ENCODE assay signal across 10 mouse cellular contexts in the genomic region with DNA sequence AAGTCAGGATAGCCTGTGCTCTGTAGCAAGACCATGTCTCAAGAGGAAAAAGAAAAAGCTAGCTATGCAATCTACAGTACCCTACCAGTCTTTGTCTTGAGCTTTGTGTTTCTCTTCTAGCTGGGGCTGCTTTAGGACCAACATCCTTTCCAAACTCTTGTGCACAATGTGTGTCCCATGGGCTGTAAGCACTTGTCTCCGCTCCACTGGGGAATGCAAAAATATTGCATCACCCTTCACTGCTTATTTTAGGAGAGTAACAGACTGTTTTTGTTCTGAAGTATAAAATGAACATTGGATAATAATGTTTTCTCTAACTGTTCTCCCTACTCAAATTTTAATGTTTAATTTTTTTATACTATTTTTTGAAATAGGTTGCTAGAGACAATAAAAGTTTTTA. TPM values are rescaled to one million over a fixed set of nuclear protein-coding genes. Genes with fewer than 3 reads are reported as not detected.
A peak's percentile ranks its signal among the peaks of the same experiment; 100 is the strongest.
DNase-seq lines count a peak whose midpoint lies in the region; ATAC-seq and TF ChIP-seq lines count a peak whose summit lies in the region.
"Had no signal": no experiment of that assay in that cellular context is flagged by ENCODE, and none has a peak within 500 bp of the region (broad histone marks: within the 10 kb centered on the region; RNA-seq: fewer than 3 reads in every experiment).

No protein-coding gene starts in this region.

- peaks cover 4% of the 10 kb centered on the region; the same call in 1 of the 2 replicates for H3K36me3 ChIP-seq in heart, postnatal 0 days (replicated peaks; ENCODE audit: control insufficient read depth, insufficient read depth, low read length)
- 0 out of 2 replicates have a peak, but pooled peaks cover 16% of the 10 kb centered on the region for H3K36me3 ChIP-seq in heart, embryonic 10.5 days
- no peaks in the 10 kb centered on the region for H3K36me3 ChIP-seq in testis, adult 2 months (ENCODE audit: control insufficient read depth, insufficient read depth, low read length)

- ATAC-seq in heart, postnatal 0 days (ENCODE audit: insufficient read depth, low read depth), result no peak

- no peaks in the 10 kb centered on the region for H3K9me3 ChIP-seq in heart, postnatal 0 days (replicated peaks; ENCODE audit: control insufficient read depth, low read length)
- H3K9me3 ChIP-seq in heart, embryonic 10.5 days, result no peaks in the 10 kb centered on the region
- H3K9me3 ChIP-seq: megakaryocyte, embryonic 14.5 days had no signal

- peaks cover 41% of the 10 kb centered on the region for H3K4me1 ChIP-seq in heart, postnatal 0 days (ENCODE audit: control insufficient read depth, insufficient read depth)
- H3K4me1 ChIP-seq in heart, embryonic 10.5 days, result peaks cover 56% of the 10 kb centered on the region
- H3K4me1 ChIP-seq in testis, adult 2 months (ENCODE audit: control insufficient read depth, insufficient read depth, low read length), result peaks cover 4% of the 10 kb centered on the region

- no peak for DNase-seq in heart, postnatal 0 days (ENCODE audit: low spot score)
- DNase-seq in heart, embryonic 10.5 days (ENCODE audit: low spot score), result no peak
- DNase-seq in testis, postnatal 14 days (ENCODE audit: low spot score), result no peak
- peak; percentile 45 for DNase-seq in lung, postnatal 25 days (ENCODE audit: low spot score)
- no peak for DNase-seq in urinary bladder, postnatal 14 days (ENCODE audit: low spot score)
- no peak for DNase-seq in spleen, adult 12 weeks (ENCODE audit: low spot score)
- no peak for DNase-seq in cerebellum, adult 11-12 months
- DNase-seq: cerebellum, adult 11 months had no signal

- H3K4me3 ChIP-seq in heart, postnatal 0 days (ENCODE audit: low read depth, low read length), result no peak overlapping the region
- no peak overlapping the region for H3K4me3 ChIP-seq in heart, embryonic 10.5 days
- peak overlapping the region; percentile 52; the same call in 1 of the 2 replicates for H3K4me3 ChIP-seq in testis, adult 2 months (ENCODE audit: control insufficient read depth, low read depth, low read length)
- H3K4me3 ChIP-seq: megakaryocyte, embryonic 14.5 days had no signal

- H3K9ac ChIP-seq in heart, postnatal 0 days (replicated peaks; ENCODE audit: low read depth, low read length), result no peak overlapping the region

- no peak for TF ChIP-seq EP300 in heart, postnatal 0 days (IDR thresholded peaks at IDR 0.05; ENCODE audit: low read depth)

- 0 out of 2 replicates have a peak overlapping the region, but pooled peaks have one; percentile 38 for H3K27ac ChIP-seq in heart, postnatal 0 days (ENCODE audit: low read depth)
- H3K27ac ChIP-seq in heart, embryonic 10.5 days, result no peak overlapping the region
- no peak overlapping the region for H3K27ac ChIP-seq in testis, adult 2 months (ENCODE audit: control insufficient read depth, insufficient read depth, low read depth, low read length)

- no peak for TF ChIP-seq POLR2A in testis, adult 2 months (IDR thresholded peaks at IDR 0.05; ENCODE audit: control insufficient read depth, low read depth, low read length)

- no peak overlapping the region for H3K4me2 ChIP-seq in heart, postnatal 0 days (ENCODE audit: low read depth, low read length)

- 46% methylated on average over 1 of the region's 1 CpGs for WGBS in heart, postnatal 0 days
- 90% methylated on average over 1 of the region's 1 CpGs for WGBS in heart, embryonic 10.5 days

- TF ChIP-seq CTCF in heart, postnatal 0 days (IDR thresholded peaks at IDR 0.05; ENCODE audit: low read depth), result no peak
- TF ChIP-seq CTCF in testis, adult 2 months (IDR thresholded peaks at IDR 0.05; ENCODE audit: control insufficient read depth, insufficient read depth, insufficient replicate concordance, low read depth, low read length), result no peak

- no peaks in the 10 kb centered on the region for H3K27me3 ChIP-seq in heart, postnatal 0 days (ENCODE audit: control insufficient read depth, insufficient read depth, low read length)
- H3K27me3 ChIP-seq in heart, embryonic 10.5 days (ENCODE audit: insufficient read depth, poor library complexity, severe bottlenecking), result no peaks in the 10 kb centered on the region
- H3K27me3 ChIP-seq in testis, adult 2 months (ENCODE audit: control insufficient read depth, insufficient read depth, low read length), result no peaks in the 10 kb centered on the region
- H3K27me3 ChIP-seq: megakaryocyte, embryonic 14.5 days had no signal

RNA-seq across cellular contexts. Expression of gene Ip6k2, which starts 2.9 kb away (rescaled TPM):
- total RNA-seq in heart, postnatal 0 days (2014; rRNA removed; ENCODE audit: low replicate concordance), result 28.9 and 33.1 TPM in 2 replicates
- polyA plus RNA-seq in heart, postnatal 0 days (2015; fragmentation: Nextera tagmentation; extraction: Ambion mirVana), result 20.5 and 22.1 TPM in 2 replicates
- 48.1 and 63.9 TPM in 2 replicates for polyA plus RNA-seq in heart, embryonic 10.5 days (2016; fragmentation: Nextera tagmentation; extraction: Ambion mirVana)
- polyA plus RNA-seq in testis, adult 2 months (2012; rRNA removed), result 49.7 and 54.0 TPM in 2 replicates

RNA-seq across cellular contexts. Expression of gene Nckipsd, which starts 21.7 kb away (rescaled TPM):
- 12.0 and 13.7 TPM in 2 replicates for total RNA-seq in heart, postnatal 0 days (2014; rRNA removed; ENCODE audit: low replicate concordance)
- 8.8 and 10.0 TPM in 2 replicates for polyA plus RNA-seq in heart, postnatal 0 days (2015; fragmentation: Nextera tagmentation; extraction: Ambion mirVana)
- polyA plus RNA-seq in heart, embryonic 10.5 days (2016; fragmentation: Nextera tagmentation; extraction: Ambion mirVana), result 9.2 and 10.8 TPM in 2 replicates
- polyA plus RNA-seq in testis, adult 2 months (2012; rRNA removed), result 5.6 and 5.9 TPM in 2 replicates

RNA-seq across cellular contexts. Expression of gene Celsr3, which starts 39.6 kb away (rescaled TPM):
- 0.08 TPM in 1 of 2 replicates, not detected in the other for total RNA-seq in heart, postnatal 0 days (2014; rRNA removed; ENCODE audit: low replicate concordance)
- 0.14 TPM in 2 replicates for polyA plus RNA-seq in heart, postnatal 0 days (2015; fragmentation: Nextera tagmentation; extraction: Ambion mirVana)
- polyA plus RNA-seq in heart, embryonic 10.5 days (2016; fragmentation: Nextera tagmentation; extraction: Ambion mirVana), result 0.13 and 0.26 TPM in 2 replicates
- polyA plus RNA-seq in testis, adult 2 months (2012; rRNA removed), result 1.2 and 1.3 TPM in 2 replicates
